In the genomic region with DNA sequence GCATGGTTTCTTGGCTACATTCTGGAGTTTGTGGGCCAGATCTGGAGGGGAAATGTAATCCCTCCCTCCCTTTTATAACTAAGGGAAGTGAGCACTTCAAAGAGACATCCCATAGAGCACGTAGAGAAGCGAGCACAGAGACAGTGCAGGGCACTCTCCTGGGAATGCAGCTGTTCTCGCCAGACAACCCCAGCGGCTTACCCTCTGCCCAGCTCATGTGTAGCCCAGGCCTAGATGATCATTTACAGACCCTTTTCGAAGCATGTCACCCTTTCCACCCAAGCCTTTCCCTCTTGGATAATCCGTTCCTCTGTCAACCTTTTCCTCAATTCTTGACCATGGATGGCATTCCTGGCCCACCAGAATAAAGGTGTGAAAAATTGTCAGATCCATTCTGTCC, we compare ENCODE assay signal across 16 mouse cellular contexts.
"Had no signal": no experiment of that assay in that cellular context is flagged by ENCODE, and none has a peak within 500 bp of the region (broad histone marks: within the 10 kb centered on the region; RNA-seq: fewer than 3 reads in every experiment).

No protein-coding gene starts in this region.

- H3K4me1 ChIP-seq: neural tube, embryonic 13.5 days; neural tube, embryonic 15.5 days; stomach, embryonic 15.5 days had no signal

- H3K9me3 ChIP-seq: neural tube, embryonic 13.5 days; neural tube, embryonic 15.5 days; stomach, embryonic 15.5 days had no signal

- DNase-seq: retina, postnatal 1 day; right cerebral cortex, adult 18-20 months; right cerebral cortex, postnatal 14 days; right cerebral cortex, postnatal 25 days; right cerebral cortex, postnatal 4 days; spleen, adult 18-20 months; thymus, adult 18-20 months; thymus, adult 2 months; thymus, postnatal 14 days; thymus, postnatal 25 days; thymus, postnatal 36 days; thymus, postnatal 4 days had no signal

- H3K36me3 ChIP-seq: neural tube, embryonic 13.5 days; neural tube, embryonic 15.5 days; stomach, embryonic 15.5 days had no signal

- H3K9ac ChIP-seq: neural tube, embryonic 13.5 days; neural tube, embryonic 15.5 days; stomach, embryonic 15.5 days had no signal

- H3K4me2 ChIP-seq: neural tube, embryonic 13.5 days; neural tube, embryonic 15.5 days; stomach, embryonic 15.5 days had no signal

- H3K4me3 ChIP-seq: neural tube, embryonic 13.5 days; neural tube, embryonic 15.5 days; stomach, embryonic 15.5 days had no signal

- H3K27ac ChIP-seq: neural tube, embryonic 13.5 days; neural tube, embryonic 15.5 days; stomach, embryonic 15.5 days; stomach, postnatal 0 days had no signal

- H3K27me3 ChIP-seq: neural tube, embryonic 13.5 days; neural tube, embryonic 15.5 days; stomach, embryonic 15.5 days had no signal
